Mouse (Mus musculus): Measurements from ENCODE around the gene Tekt5.

DNA sequence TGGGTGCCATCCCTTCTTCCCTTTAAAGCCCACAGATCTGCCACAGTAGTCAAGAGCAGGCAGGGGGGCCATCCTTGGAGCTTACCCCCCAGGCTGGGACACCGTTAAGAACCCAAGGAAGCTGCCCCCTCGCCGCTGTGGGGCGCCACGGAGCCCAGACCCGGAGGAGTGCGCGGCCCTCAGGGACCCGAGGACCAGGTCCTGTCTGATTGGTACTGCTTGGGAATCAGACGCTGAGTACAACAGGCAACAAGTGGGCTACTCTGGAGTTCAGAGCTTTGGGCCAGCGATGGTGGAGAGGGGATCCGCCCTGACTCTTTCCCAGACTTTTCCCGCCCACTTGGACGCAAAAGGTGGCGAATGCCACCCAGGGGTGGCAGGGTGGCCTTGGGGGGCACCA, 82.1 kb downstream of the Tekt5 start:
- TF ChIP-seq POLR2A (IDR thresholded peaks at IDR 0.05; ENCODE audit: borderline replicate concordance, insufficient read depth, low read length): no peak
- no peak for TF ChIP-seq CTCF (IDR thresholded peaks at IDR 0.05; ENCODE audit: borderline replicate concordance, insufficient read depth, low read depth, low read length)
